Mouse (Mus musculus) adipose tissue, adult 10 weeks (tissue): ENCODE measurements around the gene Tle4. TPM values are rescaled to one million over a fixed set of nuclear protein-coding genes. Genes with fewer than 3 reads are reported as not detected.

Experiments used
- polyA plus RNA-seq: library from polyadenylated mRNA; stranded (reverse); fragments of 350-450 nt; fragmentation: Illumina TruSeq; extraction: RNeasy Lipid Tissue Mini Kit (QIAGEN cat#74804); gene quantifications from one replicate; pipeline ENCODE4 v1.2.3, GENCODE M21; 2014; ENCODE audit warnings: low read depth, low replicate concordance

Gene Tle4
- 6.5 TPM for polyA plus RNA-seq

GRCm38 (mm10) chr19:14597917-14598689, at the start of gene Tle4:
Gene Tle4, minus strand, starts transcription at chr19:14598051.

